Mouse (Mus musculus) heart, embryonic 16.5 days (tissue): ENCODE results near the gene Slc22a12. TPM values are rescaled to one million over a fixed set of nuclear protein-coding genes. Genes with fewer than 3 reads are reported as not detected.

ENCODE experiments used
- ATAC-seq: fragments of 200-750 bp; cut with Nextera tagmentation; replicated peaks from 2 replicates; pipeline ENCODE4 v1.8.0; 2017; ENCODE audit warnings: moderate number of reproducible peaks; ENCODE audit not compliant: insufficient read depth, low FRiP score; ENCODE audit errors: extremely low read depth
- H3K27ac ChIP-seq: fragments of 300-500 bp; sonication (generic); 2 replicates; pipeline ENCODE4 v1.5.1; 2014; ENCODE audit warnings: mild to moderate bottlenecking, low read length, control low read depth, moderate library complexity
- H3K27me3 ChIP-seq: fragments of 300-500 bp; sonication (generic); 2 replicates; pipeline ENCODE4 v1.6.1; 2014; ENCODE audit warnings: low read length, mixed read lengths; ENCODE audit not compliant: control insufficient read depth, insufficient read depth
- H3K36me3 ChIP-seq: fragments of 300-500 bp; sonication (generic); 2 replicates; pipeline ENCODE4 v1.6.1; 2014; ENCODE audit not compliant: control insufficient read depth, insufficient read depth
- H3K4me1 ChIP-seq: fragments of 300-500 bp; sonication (generic); 2 replicates; pipeline ENCODE4 v1.6.1; 2014; ENCODE audit warnings: low read length, mixed read lengths; ENCODE audit not compliant: control insufficient read depth, insufficient read depth
- H3K4me2 ChIP-seq: fragments of 300-500 bp; sonication (generic); 2 replicates; pipeline ENCODE4 v1.6.1; 2014; ENCODE audit warnings: low read depth, mild to moderate bottlenecking, control low read depth, low read length
- H3K4me3 ChIP-seq: fragments of 300-500 bp; sonication (generic); 2 replicates; pipeline ENCODE4 v1.5.1; 2014; ENCODE audit warnings: mild to moderate bottlenecking, control low read depth, low read length
- H3K9ac ChIP-seq: fragments of 300-500 bp; sonication (generic); 2 replicates; pipeline ENCODE4 v1.6.1; 2014; ENCODE audit warnings: low read length, control low read depth
- H3K9me3 ChIP-seq: fragments of 300-500 bp; sonication (generic); replicated peaks from 2 replicates; pipeline ENCODE4 v1.6.1; 2016; ENCODE audit warnings: low read length; ENCODE audit not compliant: control insufficient read depth
- WGBS: fragments of 180-500 bp; shearing (Covaris S2); extraction: QIAGEN DNeasy Blood & Tissue Kit; methylation state at CpG from one replicate; pipeline ENCODE4 v1.1.7; 2014; 5-methylcytosine and 5-hydroxymethylcytosine counted together
- polyA plus RNA-seq: library from polyadenylated mRNA; unstranded; fragments of >200 nt; fragmentation: Nextera tagmentation; extraction: Ambion mirVana; gene quantifications from 2 replicates; pipeline ENCODE4 v1.2.1, GENCODE M21; 2015

Slc22a12 gene
- polyA plus RNA-seq, 1 experiment from 2014 or later, result not detected

GRCm38 (mm10) chr19:6502543-6503319 is 40.1 kb downstream of the Slc22a12 start:
- no peaks in the 10 kb centered on the region for H3K36me3 ChIP-seq
- ATAC-seq, result no peak; the same call in 1 of the 2 replicates
- peaks cover 92% of the 10 kb centered on the region for H3K27me3 ChIP-seq
- H3K9me3 ChIP-seq, result no peaks in the 10 kb centered on the region
- H3K4me2 ChIP-seq, result peak overlapping the region; percentile 53
- WGBS, result 5% methylated on average over 20 of the region's 20 CpGs
- peaks cover 8% of the 10 kb centered on the region; the same call in 1 of the 2 replicates for H3K4me1 ChIP-seq
- no peak overlapping the region for H3K27ac ChIP-seq
- peak overlapping the region; percentile 22 for H3K4me3 ChIP-seq
- no peak overlapping the region for H3K9ac ChIP-seq

GRCm38 (mm10) chr19:6502035-6502541 is 40.7 kb downstream of the Slc22a12 start:
- Histone ChIP-seq H3K36me3 (no peaks in the 10 kb centered on the region), H3K4me1 (peaks cover 8% of the 10 kb centered on the region; the same call in 1 of the 2 replicates), H3K4me3 (peak overlapping the region; percentile 22), H3K9ac (no peak overlapping the region), H3K9me3 (no peaks in the 10 kb centered on the region), H3K27ac (no peak overlapping the region), H3K4me2 (peak overlapping the region; percentile 53), H3K27me3 (peaks cover 89% of the 10 kb centered on the region)
- WGBS, result 1% methylated on average over 25 of the region's 25 CpGs
- no peak for ATAC-seq

GRCm38 (mm10) chr19:6500636-6501025 is 42.2 kb downstream of the Slc22a12 start:
- H3K9ac ChIP-seq, result no peak overlapping the region
- no peak for ATAC-seq
- 17% methylated on average over 2 of the region's 2 CpGs for WGBS

GRCm38 (mm10) chr19:6499860-6500635 is 42.8 kb downstream of the Slc22a12 start:
- peaks cover 8% of the 10 kb centered on the region; the same call in 1 of the 2 replicates for H3K4me1 ChIP-seq
- H3K4me3 ChIP-seq, result no peak overlapping the region
- no peak overlapping the region for H3K4me2 ChIP-seq
- WGBS, result 48% methylated on average over 6 of the region's 6 CpGs
- peaks cover 88% of the 10 kb centered on the region for H3K27me3 ChIP-seq
- H3K27ac ChIP-seq, result no peak overlapping the region
- H3K9me3 ChIP-seq, result no peaks in the 10 kb centered on the region
- H3K36me3 ChIP-seq, result no peaks in the 10 kb centered on the region
- no peak for ATAC-seq
- no peak overlapping the region for H3K9ac ChIP-seq

More at GRCm38 (mm10) chr19:6500636-6501025, 42.2 kb downstream of the Slc22a12 start:
- H3K4me3 ChIP-seq, result no peak overlapping the region
- H3K9me3 ChIP-seq, result no peaks in the 10 kb centered on the region
- no peaks in the 10 kb centered on the region for H3K36me3 ChIP-seq
- H3K27me3 ChIP-seq, result peaks cover 88% of the 10 kb centered on the region
- no peak overlapping the region for H3K27ac ChIP-seq
- no peak overlapping the region for H3K4me2 ChIP-seq
- peaks cover 8% of the 10 kb centered on the region; the same call in 1 of the 2 replicates for H3K4me1 ChIP-seq

GRCm38 (mm10) chr19:6498350-6499131 is 44.3 kb downstream of the Slc22a12 start:
- H3K36me3 ChIP-seq, result no peaks in the 10 kb centered on the region
- peaks cover 8% of the 10 kb centered on the region; the same call in 1 of the 2 replicates for H3K4me1 ChIP-seq
- peak overlapping the region; percentile 66 for H3K4me2 ChIP-seq
- no peak overlapping the region for H3K9ac ChIP-seq
- H3K9me3 ChIP-seq, result no peaks in the 10 kb centered on the region
- peaks cover 82% of the 10 kb centered on the region for H3K27me3 ChIP-seq
- H3K4me3 ChIP-seq, result peak overlapping the region; percentile 46
- ATAC-seq, result no peak
- WGBS, result 7% methylated on average over 27 of the region's 38 CpGs
- H3K27ac ChIP-seq, result no peak overlapping the region

GRCm38 (mm10) chr19:6497803-6498202 is 45.0 kb downstream of the Slc22a12 start:
- ATAC-seq, result no peak
- H3K27ac ChIP-seq, result no peak overlapping the region

GRCm38 (mm10) chr19:6497150-6497801 is 45.6 kb downstream of the Slc22a12 start:
- H3K4me2 ChIP-seq, result peak overlapping the region; percentile 66
- H3K9me3 ChIP-seq, result no peaks in the 10 kb centered on the region
- peak overlapping the region; percentile 46 for H3K4me3 ChIP-seq
- H3K4me1 ChIP-seq, result peaks cover 5% of the 10 kb centered on the region; the same call in 1 of the 2 replicates
- no peak for ATAC-seq
- peaks cover 83% of the 10 kb centered on the region for H3K27me3 ChIP-seq
- WGBS, result 0% methylated on average over 27 of the region's 39 CpGs
- H3K27ac ChIP-seq, result no peak overlapping the region
- no peak overlapping the region for H3K9ac ChIP-seq
- no peaks in the 10 kb centered on the region for H3K36me3 ChIP-seq

More at GRCm38 (mm10) chr19:6497803-6498202, 45.0 kb downstream of the Slc22a12 start:
- Histone ChIP-seq H3K9ac (no peak overlapping the region), H3K4me1 (peaks cover 8% of the 10 kb centered on the region; the same call in 1 of the 2 replicates), H3K27me3 (peaks cover 82% of the 10 kb centered on the region), H3K4me3 (peak overlapping the region; percentile 46), H3K4me2 (peak overlapping the region; percentile 66), H3K36me3 (no peaks in the 10 kb centered on the region), H3K9me3 (no peaks in the 10 kb centered on the region)
- WGBS, result under 1% methylated on average over 39 of the region's 39 CpGs
